Mouse (Mus musculus) hindbrain, embryonic 16.5 days (tissue): ENCODE results near the gene Cblb. TPM values are rescaled to one million over a fixed set of nuclear protein-coding genes. Genes with fewer than 3 reads are reported as not detected.

ENCODE experiments used
- ATAC-seq: fragments of 200-750 bp; cut with Nextera tagmentation; 2 replicates; pipeline ENCODE4 v1.8.0; 2017; ENCODE audit warnings: moderate TSS enrichment, moderate library complexity
- H3K27ac ChIP-seq: fragments of 300-500 bp; sonication (generic); 2 replicates; pipeline ENCODE4 v1.5.1; 2014; ENCODE audit warnings: low read depth, mild to moderate bottlenecking, control low read depth, low read length, moderate library complexity
- H3K27me3 ChIP-seq: fragments of 300-500 bp; sonication (generic); replicated peaks from 2 replicates; pipeline ENCODE4 v1.6.1; 2014; ENCODE audit warnings: low read length; ENCODE audit not compliant: control insufficient read depth, insufficient read depth
- H3K36me3 ChIP-seq: fragments of 300-500 bp; sonication (generic); 2 replicates; pipeline ENCODE4 v1.6.1; 2014; ENCODE audit warnings: mild to moderate bottlenecking, low read length, moderate library complexity, mixed read lengths; ENCODE audit not compliant: control insufficient read depth, insufficient read depth
- H3K4me1 ChIP-seq: fragments of 300-500 bp; sonication (generic); 2 replicates; pipeline ENCODE4 v1.6.1; 2014; ENCODE audit warnings: low read depth, low read length; ENCODE audit not compliant: control insufficient read depth, insufficient read depth
- H3K4me2 ChIP-seq: fragments of 300-500 bp; sonication (generic); 2 replicates; pipeline ENCODE4 v1.6.1; 2014; ENCODE audit warnings: mild to moderate bottlenecking, low read length, control low read depth, moderate library complexity
- H3K4me3 ChIP-seq: fragments of 300-500 bp; sonication (generic); 2 replicates; pipeline ENCODE4 v1.5.1; 2014; ENCODE audit warnings: mild to moderate bottlenecking, low read length, control low read depth, moderate library complexity
- H3K9ac ChIP-seq: fragments of 300-500 bp; sonication (generic); 2 replicates; pipeline ENCODE4 v1.6.1; 2014; ENCODE audit warnings: low read depth, mild to moderate bottlenecking, control low read depth, low read length, moderate library complexity
- H3K9me3 ChIP-seq: fragments of 300-500 bp; sonication (generic); 2 replicates; pipeline ENCODE4 v1.6.1; 2014; ENCODE audit warnings: mild to moderate bottlenecking, low read length, moderate library complexity; ENCODE audit not compliant: control insufficient read depth
- WGBS: fragments of 180-500 bp; shearing (Covaris S2); extraction: QIAGEN DNeasy Blood & Tissue Kit; methylation state at CpG from one replicate; pipeline ENCODE4 v1.1.7; 2014; 5-methylcytosine and 5-hydroxymethylcytosine counted together
- polyA plus RNA-seq: library from polyadenylated mRNA; unstranded; fragments of >200 nt; fragmentation: Nextera tagmentation; extraction: Ambion mirVana; gene quantifications from 2 replicates; pipeline ENCODE4 v1.2.1, GENCODE M21; 2015

Cblb gene
- polyA plus RNA-seq, 1 experiment from 2014 or later = 8.0 TPM

- Histone ChIP-seq H3K4me3 (no peak overlapping the region), H3K4me2 (no peak overlapping the region), H3K9me3 (no peaks in the 10 kb centered on the region), H3K27ac (no peak overlapping the region), H3K9ac (no peak overlapping the region), H3K4me1 (no peaks in the 10 kb centered on the region), H3K36me3 (no peaks in the 10 kb centered on the region), H3K27me3 (no peaks in the 10 kb centered on the region)
- 51% methylated on average over 2 of the region's 2 CpGs for WGBS
- ATAC-seq = no peak
Observed at GRCm38 (mm10) chr16:52008471-52008870, 22.6 kb upstream of the Cblb start.

- H3K9me3 ChIP-seq = no peaks in the 10 kb centered on the region
- no peaks in the 10 kb centered on the region for H3K27me3 ChIP-seq
- no peak for ATAC-seq
- H3K27ac ChIP-seq = no peak overlapping the region
- no peaks in the 10 kb centered on the region for H3K36me3 ChIP-seq
- no peak overlapping the region for H3K4me3 ChIP-seq
- WGBS = 93% methylated on average over 6 of the region's 6 CpGs
- no peak overlapping the region for H3K4me2 ChIP-seq
- no peaks in the 10 kb centered on the region for H3K4me1 ChIP-seq
- H3K9ac ChIP-seq = no peak overlapping the region
Observed at GRCm38 (mm10) chr16:52009421-52009820, 21.6 kb upstream of the Cblb start.

GRCm38 (mm10) chr16:52012984-52013383, 18.0 kb upstream of the Cblb start:
- Histone ChIP-seq H3K9ac (no peak overlapping the region), H3K27me3 (no peaks in the 10 kb centered on the region), H3K36me3 (no peaks in the 10 kb centered on the region), H3K4me2 (no peak overlapping the region), H3K4me1 (no peaks in the 10 kb centered on the region), H3K9me3 (no peaks in the 10 kb centered on the region), H3K27ac (no peak overlapping the region), H3K4me3 (no peak overlapping the region)
- 75% methylated on average over 3 of the region's 3 CpGs for WGBS
- no peak for ATAC-seq

GRCm38 (mm10) chr16:52013812-52014211, 17.2 kb upstream of the Cblb start:
- H3K4me2 ChIP-seq = no peak overlapping the region
- H3K27ac ChIP-seq = no peak overlapping the region
- H3K36me3 ChIP-seq = no peaks in the 10 kb centered on the region
- H3K27me3 ChIP-seq = no peaks in the 10 kb centered on the region
- ATAC-seq = no peak
- no peaks in the 10 kb centered on the region for H3K9me3 ChIP-seq
- 87% methylated on average over 2 of the region's 2 CpGs for WGBS
- H3K4me3 ChIP-seq = no peak overlapping the region
- H3K4me1 ChIP-seq = no peaks in the 10 kb centered on the region
- no peak overlapping the region for H3K9ac ChIP-seq

- H3K4me2 ChIP-seq = no peak overlapping the region
- H3K9ac ChIP-seq = no peak overlapping the region
- no peaks in the 10 kb centered on the region for H3K27me3 ChIP-seq
- no peak overlapping the region for H3K27ac ChIP-seq
- WGBS = 49% methylated on average over 5 of the region's 5 CpGs
- H3K36me3 ChIP-seq = no peaks in the 10 kb centered on the region
- no peak overlapping the region for H3K4me3 ChIP-seq
- no peak for ATAC-seq
- H3K9me3 ChIP-seq = no peaks in the 10 kb centered on the region
- H3K4me1 ChIP-seq = no peaks in the 10 kb centered on the region
Observed at GRCm38 (mm10) chr16:52023417-52023816, 7.6 kb upstream of the Cblb start.

GRCm38 (mm10) chr16:52027326-52027725, 3.7 kb upstream of the Cblb start:
- H3K36me3 ChIP-seq = no peaks in the 10 kb centered on the region
- H3K9me3 ChIP-seq = no peaks in the 10 kb centered on the region
- H3K27me3 ChIP-seq = no peaks in the 10 kb centered on the region
- H3K4me3 ChIP-seq = no peak overlapping the region
- H3K4me2 ChIP-seq = no peak overlapping the region
- ATAC-seq = no peak
- 93% methylated on average over 4 of the region's 4 CpGs for WGBS
- H3K9ac ChIP-seq = no peak overlapping the region
- no peak overlapping the region for H3K27ac ChIP-seq
- peaks cover 3% of the 10 kb centered on the region for H3K4me1 ChIP-seq

- Histone ChIP-seq H3K36me3 (no peaks in the 10 kb centered on the region), H3K4me1 (peaks cover 5% of the 10 kb centered on the region), H3K9ac (no peak overlapping the region), H3K9me3 (no peaks in the 10 kb centered on the region), H3K4me3 (no peak overlapping the region), H3K27ac (no peak overlapping the region), H3K4me2 (no peak overlapping the region), H3K27me3 (no peaks in the 10 kb centered on the region)
- WGBS = 93% methylated on average over 3 of the region's 3 CpGs
- ATAC-seq = no peak
Observed at GRCm38 (mm10) chr16:52029001-52029400, 2.0 kb upstream of the Cblb start.

GRCm38 (mm10) chr16:52031712-52032251, 757 bp downstream of the Cblb start:
- Histone ChIP-seq H3K4me3 (peak overlapping the region; percentile 72), H3K4me1 (peaks cover 19% of the 10 kb centered on the region), H3K4me2 (peak overlapping the region; percentile 65), H3K27ac (peak overlapping the region; percentile 94), H3K9me3 (no peaks in the 10 kb centered on the region), H3K36me3 (0 out of 2 replicates have a peak, but pooled peaks cover 2% of the 10 kb centered on the region), H3K9ac (peak overlapping the region; percentile 83), H3K27me3 (no peaks in the 10 kb centered on the region)
- peak; percentile 81 for ATAC-seq
- 0% methylated on average over 33 of the region's 37 CpGs for WGBS

GRCm38 (mm10) chr16:52032376-52033330, 1.6 kb downstream of the Cblb start:
- ATAC-seq = no peak
- H3K27me3 ChIP-seq = no peaks in the 10 kb centered on the region
- peak overlapping the region; percentile 72 for H3K4me3 ChIP-seq
- H3K4me1 ChIP-seq = peaks cover 19% of the 10 kb centered on the region
- peak overlapping the region; percentile 65 for H3K4me2 ChIP-seq
- H3K36me3 ChIP-seq = 0 out of 2 replicates have a peak, but pooled peaks cover 2% of the 10 kb centered on the region
- H3K9ac ChIP-seq = peak overlapping the region; percentile 83
- WGBS = 12% methylated on average over 29 of the region's 29 CpGs
- H3K9me3 ChIP-seq = no peaks in the 10 kb centered on the region
- peak overlapping the region; percentile 94 for H3K27ac ChIP-seq
